Mouse (Mus musculus) thymus, adult 2 months (tissue): ENCODE measurements around the gene Wdr63.

ENCODE experiments used
- CTCF ChIP-seq: fragments of 200-500 bp; IDR thresholded peaks from 2 replicates; pipeline ENCODE4 v1.5.1; 2012; ENCODE audit warnings: mild to moderate bottlenecking, control low read depth, low read length, moderate library complexity, borderline replicate concordance; ENCODE audit not compliant: control insufficient read depth, poor library complexity, insufficient read depth; ENCODE audit errors: extremely low read depth
- POLR2A ChIP-seq: fragments of 200-500 bp; IDR thresholded peaks from 2 replicates; pipeline ENCODE4 v1.6.1; 2012; ENCODE audit warnings: mild to moderate bottlenecking, low read length, control low read depth, moderate library complexity; ENCODE audit not compliant: control insufficient read depth, poor library complexity, insufficient read depth; ENCODE audit errors: extremely low read depth

- no peak for TF ChIP-seq CTCF
- TF ChIP-seq POLR2A = no peak
These were observed 35.1 kb downstream of the Wdr63 start for GRCm38 (mm10) chr3:146072780-146073179.
